Mouse (Mus musculus) retina, postnatal 7 days (tissue): ENCODE results near the gene Calm4.

ENCODE experiments used
- DNase-seq: peaks from one replicate; pipeline ENCODE4 v3.0.0-alpha.2; 2012; ENCODE audit warnings: low read depth, low spot score

Calm4 gene

DNA sequence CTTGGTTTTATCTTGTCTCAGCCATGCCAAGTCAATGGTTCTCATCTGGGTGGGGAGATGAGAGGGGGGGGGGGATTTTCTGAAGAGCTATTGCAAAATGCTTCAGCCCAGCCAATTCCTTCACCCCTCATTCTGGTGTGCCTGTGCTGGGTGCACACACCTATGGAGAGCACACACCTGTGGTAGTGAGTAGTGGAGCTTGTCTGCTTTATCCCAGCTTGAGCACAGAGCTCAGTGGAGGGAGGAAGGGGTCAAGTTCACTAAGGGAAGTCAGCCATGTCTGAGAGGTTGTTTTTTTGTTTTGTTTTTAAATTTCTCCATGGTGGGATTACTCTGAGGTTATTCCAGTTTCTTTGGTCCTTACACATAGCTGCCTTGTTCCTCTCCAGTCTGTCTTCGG, 18.7 kb downstream of the Calm4 start:
- no peak for DNase-seq

DNA sequence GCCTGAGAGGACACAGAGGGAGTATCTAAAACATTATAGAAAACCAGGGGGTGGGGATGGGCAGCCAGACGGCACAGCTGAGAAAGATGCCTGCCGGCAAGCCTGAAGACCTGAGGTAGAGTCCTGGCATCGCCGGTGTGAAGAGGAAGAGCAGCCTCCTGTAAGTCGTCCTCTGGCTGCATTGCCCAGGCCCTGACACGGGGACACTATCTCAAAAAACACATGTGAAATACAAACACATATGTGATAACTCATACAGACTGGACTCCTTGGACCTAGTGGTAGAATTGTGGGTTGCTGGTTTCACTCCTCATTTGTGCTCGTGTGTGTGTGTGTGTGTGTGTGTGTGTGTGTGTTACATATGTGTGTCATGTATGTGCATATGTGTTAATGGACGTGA, 23.7 kb downstream of the Calm4 start:
- no peak for DNase-seq

DNA sequence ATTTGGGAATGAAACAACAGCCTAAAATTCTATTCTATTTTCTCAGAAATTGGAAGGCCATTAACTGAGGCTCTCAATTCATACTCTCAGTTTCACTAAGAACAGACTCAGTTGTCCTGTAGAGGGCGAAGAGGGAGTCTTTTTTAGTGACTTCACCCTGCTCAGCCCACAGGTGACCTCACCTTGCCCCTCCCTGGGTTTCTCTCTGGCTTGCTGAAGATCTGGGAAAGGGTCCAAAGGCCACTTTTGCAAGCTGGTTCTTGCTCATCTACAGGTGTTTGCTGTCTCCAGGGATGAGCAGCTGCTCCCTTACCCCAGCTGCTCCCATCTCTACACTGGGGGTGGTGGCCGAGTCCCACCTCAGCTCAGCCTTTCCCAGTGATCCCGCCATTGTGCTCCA, 24.8 kb downstream of the Calm4 start:
- DNase-seq = no peak

DNA sequence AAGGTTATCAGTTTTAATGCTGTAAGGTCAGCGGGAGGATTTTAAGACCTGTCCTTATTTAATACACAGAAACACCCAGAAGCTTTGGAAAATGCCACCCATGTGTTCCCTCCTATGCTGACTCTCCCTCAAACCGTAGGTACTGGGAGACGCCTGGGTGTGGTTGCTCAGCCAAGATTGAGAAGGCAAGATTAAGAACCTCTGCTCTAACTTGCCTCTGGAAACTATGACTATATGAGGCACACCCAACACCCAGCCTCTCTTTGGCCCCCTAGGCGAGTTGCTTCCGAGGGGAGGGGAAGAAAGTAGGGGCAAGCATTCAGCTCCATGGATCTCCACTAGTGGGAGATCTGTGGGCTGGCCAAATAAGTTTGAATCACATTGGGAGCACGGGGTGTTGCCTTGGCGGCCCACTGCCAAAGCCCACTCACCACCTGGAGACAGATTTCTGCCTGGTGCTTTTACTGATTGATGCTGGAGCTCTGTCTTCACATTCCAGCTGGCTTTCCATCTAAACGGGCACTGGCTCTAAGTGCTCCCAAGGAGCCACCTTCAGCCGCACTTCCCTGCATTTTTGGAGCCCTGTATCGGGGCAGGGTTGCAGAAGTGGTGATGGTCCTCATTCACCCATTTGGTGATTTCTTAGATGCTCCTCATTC, 25.5 kb downstream of the Calm4 start:
- DNase-seq = no peak

DNA sequence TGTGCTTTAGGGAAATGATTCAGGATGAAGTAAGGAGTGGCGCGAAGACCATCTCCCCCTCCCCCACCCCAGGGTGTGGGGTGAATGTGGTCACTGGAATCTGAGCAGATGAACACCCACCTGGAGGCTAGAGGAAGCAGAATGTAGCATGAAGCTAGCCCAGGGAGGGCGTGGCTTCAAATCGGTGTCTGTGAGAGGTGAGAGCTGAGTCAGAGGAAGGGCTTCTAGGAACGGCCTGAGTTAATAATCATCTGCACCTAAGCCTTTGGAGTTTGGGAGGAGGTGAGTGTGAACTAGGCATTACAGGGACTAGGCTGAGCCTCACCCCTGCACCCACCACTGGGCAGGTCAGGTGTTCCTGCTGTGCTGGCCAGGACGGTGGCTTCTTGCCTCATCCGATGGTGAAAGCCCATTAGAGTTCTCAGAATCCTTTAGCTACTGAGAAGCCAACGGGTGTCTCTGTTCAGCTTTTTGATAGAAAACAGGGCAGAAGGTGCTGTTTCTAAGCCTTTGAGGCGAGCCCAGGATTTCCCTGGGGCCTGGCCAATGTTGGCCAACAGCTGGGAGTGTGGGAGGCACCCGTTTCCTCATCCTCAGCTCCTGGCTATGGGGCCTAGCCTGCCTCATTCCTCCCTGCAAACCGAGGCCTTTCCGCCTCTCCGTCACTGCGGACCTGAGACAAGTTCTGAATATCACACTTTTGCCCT, 28.2 kb downstream of the Calm4 start:
- DNase-seq = no peak

DNA sequence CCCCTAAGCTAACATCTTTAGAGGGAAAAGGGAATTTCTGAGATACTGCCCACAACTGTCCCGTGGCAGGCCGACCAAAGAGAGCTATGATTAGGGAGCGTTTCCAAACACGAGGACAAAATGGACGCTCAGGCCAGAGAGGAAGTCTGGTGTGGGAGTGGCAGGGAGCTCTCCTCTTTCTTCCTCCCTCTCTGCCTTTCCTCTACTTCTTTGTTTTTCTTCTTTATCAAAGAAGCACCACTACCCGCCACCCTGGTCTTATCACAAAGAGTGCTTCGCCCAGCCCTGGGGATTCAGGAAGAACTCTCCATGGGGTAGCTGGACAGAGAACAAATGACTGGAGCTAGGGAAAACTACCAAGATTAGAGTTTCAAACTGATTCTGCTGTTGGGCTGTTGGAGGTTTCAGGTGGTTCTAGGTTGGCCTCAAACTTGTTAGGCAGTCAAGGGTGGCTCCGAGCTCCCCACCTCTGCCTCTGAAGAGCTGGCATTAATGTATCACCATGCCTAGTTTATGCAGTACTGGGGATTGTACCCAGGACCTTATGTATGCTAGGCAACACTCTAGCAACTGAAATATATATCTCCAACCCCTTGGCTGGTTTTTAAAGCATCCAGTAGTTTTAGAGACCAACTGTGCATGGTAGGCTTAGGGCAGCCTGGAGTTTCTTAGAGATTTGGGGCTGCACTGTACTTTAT, 28.9 kb downstream of the Calm4 start:
- DNase-seq = no peak

DNA sequence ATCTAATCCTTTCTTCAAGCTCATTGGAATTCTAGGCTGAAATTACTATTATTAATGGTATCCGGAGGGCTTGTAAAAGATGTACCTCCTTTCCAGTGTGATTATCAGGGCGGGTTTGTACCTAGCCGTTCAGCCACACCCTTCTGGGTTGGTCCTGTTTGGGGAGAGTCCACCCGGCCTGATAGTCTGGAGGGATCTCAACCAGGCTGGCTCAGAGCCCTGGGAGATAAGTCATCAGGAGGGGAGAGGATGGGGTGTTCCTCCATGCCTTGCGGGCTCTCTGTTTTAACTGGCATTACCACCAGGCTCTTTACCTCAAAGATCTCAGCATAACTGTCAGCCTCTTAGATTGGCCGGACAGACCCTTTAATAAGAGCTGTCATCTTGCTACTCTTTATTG, 29.6 kb downstream of the Calm4 start:
- DNase-seq = no peak

DNA sequence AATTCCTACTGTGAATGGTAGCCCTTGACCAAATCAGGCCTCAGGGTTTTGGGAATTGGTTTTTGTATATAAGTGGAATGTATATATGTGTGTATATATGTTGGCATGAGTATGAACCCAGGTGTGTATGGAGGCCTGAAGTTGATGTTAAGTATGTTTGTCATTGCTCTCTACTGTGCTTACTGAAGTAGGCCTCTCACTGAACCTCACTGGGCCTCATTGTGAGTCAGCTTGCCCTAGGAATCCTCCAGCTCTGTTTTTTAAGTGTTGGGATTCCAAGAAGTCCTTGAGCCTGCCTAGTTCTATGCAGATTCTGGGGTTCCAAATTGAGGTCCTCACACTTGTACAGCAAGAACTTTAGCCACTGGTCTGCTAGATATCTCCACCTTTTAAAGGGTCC, 32.3 kb downstream of the Calm4 start:
- no peak for DNase-seq

DNA sequence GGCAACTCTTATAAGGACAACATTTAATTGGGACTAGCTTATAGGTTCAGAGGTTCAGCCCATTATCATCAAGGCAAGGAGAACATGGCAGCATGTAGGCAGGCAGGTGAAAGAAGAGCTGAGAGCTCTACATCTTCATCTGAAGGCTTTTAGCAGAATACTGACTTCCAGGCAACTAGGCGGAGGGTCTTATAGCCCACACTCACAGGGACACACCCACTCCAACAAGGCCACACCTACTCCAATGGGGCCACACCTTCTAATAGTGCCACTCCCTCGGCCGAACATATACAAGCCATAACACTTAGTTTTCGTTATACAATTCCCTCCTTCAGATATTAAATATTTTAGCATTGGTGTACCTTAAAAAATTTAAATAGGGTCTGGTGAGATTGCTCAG, 35.3 kb downstream of the Calm4 start:
- DNase-seq = no peak

DNA sequence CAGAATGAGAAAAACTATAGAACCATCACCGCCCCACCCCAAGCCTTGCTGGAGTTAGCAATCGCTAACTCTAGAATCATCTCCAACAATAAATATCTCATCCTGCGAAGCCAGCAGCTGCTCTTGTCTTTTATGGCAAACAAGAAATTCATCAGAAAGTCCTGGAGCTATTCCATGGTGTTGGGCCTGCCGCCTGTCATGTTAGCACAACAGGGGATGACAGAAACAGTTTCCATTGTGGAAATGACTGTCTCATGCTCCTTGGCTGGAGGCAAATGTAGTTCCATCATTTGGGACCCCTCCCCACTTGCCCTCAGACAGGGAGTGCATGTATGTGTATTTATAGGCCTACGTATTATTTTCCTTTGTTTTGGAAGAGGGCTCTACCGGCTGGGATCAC, 38.9 kb downstream of the Calm4 start:
- DNase-seq = no peak

DNA sequence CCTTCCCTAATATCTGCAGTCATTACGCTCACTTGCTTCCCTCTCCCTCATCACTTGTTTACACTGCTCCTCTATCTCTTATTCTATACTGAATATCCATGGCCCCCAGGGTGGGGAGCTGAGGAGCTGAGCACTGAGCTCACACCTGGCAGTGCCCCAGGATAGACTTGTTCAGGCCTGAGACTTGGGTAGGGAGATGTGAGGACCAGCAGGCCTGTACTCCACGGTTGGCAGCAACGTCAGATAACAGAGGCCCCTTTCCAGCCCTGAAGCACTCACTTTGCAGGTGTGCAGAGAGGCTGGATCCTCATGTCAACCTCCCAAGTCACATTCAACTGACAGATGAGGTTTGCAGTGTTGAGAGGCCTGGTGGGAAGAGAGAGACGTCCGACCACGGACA, 39.6 kb downstream of the Calm4 start:
- no peak for DNase-seq

DNA sequence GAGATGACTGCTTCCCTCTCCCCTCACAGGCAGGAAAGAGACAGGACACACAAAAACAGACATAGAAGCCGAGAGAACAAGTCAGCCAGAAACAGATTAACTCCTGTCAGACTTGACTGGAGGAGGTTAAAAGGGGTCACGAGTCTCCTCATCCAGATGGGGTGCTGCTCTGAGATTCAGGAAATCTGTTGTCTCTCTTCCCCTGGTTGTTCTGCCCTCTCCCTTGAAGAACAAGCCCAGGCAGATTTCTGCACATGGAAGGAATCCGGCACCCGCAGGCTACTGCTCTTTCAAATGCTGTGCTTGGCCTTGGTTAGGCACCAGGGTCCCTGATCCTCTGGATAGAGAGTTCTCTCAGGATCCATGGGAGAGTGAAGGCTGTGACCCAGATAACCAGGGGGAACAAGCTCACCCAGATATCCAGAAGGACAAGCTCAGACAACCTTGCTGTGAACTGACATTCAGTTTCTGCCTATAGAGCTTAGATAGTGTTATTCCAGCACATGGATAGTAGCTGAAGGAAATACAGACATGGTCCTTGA, 40.2 kb downstream of the Calm4 start:
- DNase-seq = no peak

DNA sequence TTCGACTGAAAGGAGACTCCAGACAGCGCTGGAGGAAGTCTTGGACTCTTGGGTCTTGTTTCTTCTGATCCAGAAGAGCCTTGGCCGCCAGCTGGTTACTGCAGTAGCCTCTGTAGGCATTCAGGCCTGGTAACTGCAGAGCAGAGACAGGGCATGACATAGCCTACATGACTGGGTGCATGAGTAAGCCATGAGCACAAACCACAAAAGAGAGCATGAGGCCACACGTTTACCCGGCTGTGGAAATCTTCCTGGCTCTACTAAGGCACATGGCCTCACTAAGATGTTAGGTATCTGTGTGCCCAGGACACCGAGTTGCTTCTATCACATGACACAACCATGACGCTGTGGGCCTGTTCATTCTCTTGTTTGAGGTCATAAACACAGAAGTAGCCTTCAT, 49.1 kb downstream of the Calm4 start:
- DNase-seq = no peak
